Mouse (Mus musculus) kidney, embryonic 15.5 days (tissue): ENCODE measurements around the gene Abtb2. TPM values are rescaled to one million over a fixed set of nuclear protein-coding genes. Genes with fewer than 3 reads are reported as not detected.
"Not testable (repeated sequence)": the region's sequence is repeated elsewhere in the genome, so short reads cannot be mapped to it uniquely, and the experiment has no call there.

Source experiments
- ATAC-seq: fragments of 200-750 bp; cut with Nextera tagmentation; replicated peaks from 2 replicates; pipeline ENCODE4 v1.8.0; 2017; ENCODE audit warnings: moderate TSS enrichment; ENCODE audit not compliant: low FRiP score
- H3K27ac ChIP-seq: fragments of 300-500 bp; sonication (generic); 2 replicates; pipeline ENCODE4 v1.5.1; 2015; ENCODE audit warnings: mild to moderate bottlenecking, inconsistent platforms
- H3K27me3 ChIP-seq: fragments of 300-500 bp; sonication (generic); 2 replicates; pipeline ENCODE4 v1.6.1; 2015; ENCODE audit warnings: inconsistent platforms
- H3K36me3 ChIP-seq: fragments of 300-500 bp; sonication (generic); 2 replicates; pipeline ENCODE4 v1.6.1; 2015; ENCODE audit warnings: inconsistent platforms
- H3K4me1 ChIP-seq: fragments of 300-500 bp; sonication (generic); 2 replicates; pipeline ENCODE4 v1.6.1; 2015; ENCODE audit warnings: inconsistent platforms
- H3K4me2 ChIP-seq: fragments of 300-500 bp; sonication (generic); 2 replicates; pipeline ENCODE4 v1.6.1; 2015; ENCODE audit warnings: moderate library complexity, mild to moderate bottlenecking, inconsistent platforms
- H3K4me3 ChIP-seq: fragments of 300-500 bp; sonication (generic); replicated peaks from 2 replicates; pipeline ENCODE4 v1.5.1; 2015; ENCODE audit warnings: mild to moderate bottlenecking, inconsistent platforms
- H3K9ac ChIP-seq: fragments of 300-500 bp; sonication (generic); 2 replicates; pipeline ENCODE4 v1.6.1; 2015; ENCODE audit warnings: mild to moderate bottlenecking, inconsistent platforms
- H3K9me3 ChIP-seq: fragments of 300-500 bp; sonication (generic); replicated peaks from 2 replicates; pipeline ENCODE4 v1.6.1; 2016; ENCODE audit warnings: inconsistent platforms
- WGBS: fragments of 180-500 bp; shearing (Covaris S2); methylation state at CpG from one replicate; pipeline ENCODE4 v1.1.7; 2015; ENCODE audit warnings: mixed read lengths; 5-methylcytosine and 5-hydroxymethylcytosine counted together
- polyA plus RNA-seq: library from polyadenylated mRNA; unstranded; fragments of >200 nt; fragmentation: Nextera tagmentation; extraction: Ambion mirVana; gene quantifications from 2 replicates; pipeline ENCODE4 v1.2.1, GENCODE M21; 2015

Abtb2 gene
- polyA plus RNA-seq = 7.7 and 8.4 TPM in 2 replicates

- H3K9me3 ChIP-seq = no peaks in the 10 kb centered on the region
- ATAC-seq = peak; percentile 96
- no peaks in the 10 kb centered on the region for H3K36me3 ChIP-seq
- H3K27me3 ChIP-seq = peaks cover 32% of the 10 kb centered on the region
- H3K4me3 ChIP-seq = peak within 1 kb of the TSS; percentile 69
- peak within 1 kb of the TSS; percentile 54 for H3K9ac ChIP-seq
- peak within 1 kb of the TSS; percentile 93 for H3K4me2 ChIP-seq
- H3K27ac ChIP-seq = peak within 1 kb of the TSS; percentile 88
- under 1% methylated on average over 34 of the region's 34 CpGs for WGBS
- peaks cover 41% of the 10 kb centered on the region for H3K4me1 ChIP-seq
Measured at GRCm38 (mm10) chr2:103565732-103566422, at the start of gene Abtb2. TSS of gene Abtb2 (plus strand) at chr2:103566310.

- Histone ChIP-seq H3K4me1 (no peaks in the 10 kb centered on the region), H3K27me3 (no peaks in the 10 kb centered on the region), H3K9ac (no peak overlapping the region), H3K27ac (no peak overlapping the region), H3K4me3 (no peak overlapping the region), H3K4me2 (no peak overlapping the region), H3K36me3 (no peaks in the 10 kb centered on the region), H3K9me3 (no peaks in the 10 kb centered on the region)
- no peak for ATAC-seq
- WGBS = 75% methylated on average over 1 of the region's 1 CpGs
Measured at GRCm38 (mm10) chr2:103516472-103516871, 49.6 kb upstream of the Abtb2 start.

- 78% methylated on average over 1 of the region's 1 CpGs for WGBS
- H3K36me3 ChIP-seq = no peaks in the 10 kb centered on the region
- H3K4me2 ChIP-seq = no peak overlapping the region
- H3K9me3 ChIP-seq = no peaks in the 10 kb centered on the region
- H3K4me1 ChIP-seq = no peaks in the 10 kb centered on the region
- H3K27ac ChIP-seq = no peak overlapping the region
- ATAC-seq = no peak
- H3K27me3 ChIP-seq = no peaks in the 10 kb centered on the region
- no peak overlapping the region for H3K9ac ChIP-seq
- H3K4me3 ChIP-seq = no peak overlapping the region
Measured at GRCm38 (mm10) chr2:103525596-103525995, 40.5 kb upstream of the Abtb2 start.

GRCm38 (mm10) chr2:103547132-103547531 is 19.0 kb upstream of the Abtb2 start:
- no peak overlapping the region for H3K4me2 ChIP-seq
- 3% methylated on average over 2 of the region's 2 CpGs for WGBS

GRCm38 (mm10) chr2:103550301-103550700 is 15.8 kb upstream of the Abtb2 start:
- H3K4me1 ChIP-seq, H3K9me3 ChIP-seq, H3K9ac ChIP-seq, ATAC-seq, H3K4me2 ChIP-seq, H3K36me3 ChIP-seq, H3K27ac ChIP-seq, H3K4me3 ChIP-seq, H3K27me3 ChIP-seq: not testable (repeated sequence)
- 85% methylated on average over 2 of the region's 2 CpGs for whole genome bisulfite sequencing

More at GRCm38 (mm10) chr2:103547132-103547531, 19.0 kb upstream of the Abtb2 start:
- no peak for ATAC-seq
- H3K4me3 ChIP-seq = no peak overlapping the region
- H3K9me3 ChIP-seq = no peaks in the 10 kb centered on the region
- H3K27ac ChIP-seq = no peak overlapping the region
- H3K36me3 ChIP-seq = no peaks in the 10 kb centered on the region
- no peak overlapping the region for H3K9ac ChIP-seq
- H3K4me1 ChIP-seq = no peaks in the 10 kb centered on the region
- H3K27me3 ChIP-seq = no peaks in the 10 kb centered on the region

- WGBS = 69% methylated on average over 2 of the region's 2 CpGs
- H3K27ac ChIP-seq = no peak overlapping the region
- no peaks in the 10 kb centered on the region for H3K36me3 ChIP-seq
- no peaks in the 10 kb centered on the region for H3K27me3 ChIP-seq
- H3K9me3 ChIP-seq = no peaks in the 10 kb centered on the region
- ATAC-seq = no peak
- H3K9ac ChIP-seq = no peak overlapping the region
- H3K4me3 ChIP-seq = no peak overlapping the region
- no peak overlapping the region for H3K4me2 ChIP-seq
- H3K4me1 ChIP-seq = no peaks in the 10 kb centered on the region
Measured at GRCm38 (mm10) chr2:103554041-103554440, 12.1 kb upstream of the Abtb2 start.

- H3K4me3 ChIP-seq = no peak overlapping the region
- no peaks in the 10 kb centered on the region for H3K36me3 ChIP-seq
- H3K27ac ChIP-seq = no peak overlapping the region
- H3K9me3 ChIP-seq = no peaks in the 10 kb centered on the region
- WGBS = 62% methylated on average over 10 of the region's 10 CpGs
- no peak for ATAC-seq
- no peak overlapping the region for H3K4me2 ChIP-seq
- H3K9ac ChIP-seq = no peak overlapping the region
- no peaks in the 10 kb centered on the region for H3K27me3 ChIP-seq
- no peaks in the 10 kb centered on the region for H3K4me1 ChIP-seq
Measured at GRCm38 (mm10) chr2:103556125-103556877, 9.8 kb upstream of the Abtb2 start.

GRCm38 (mm10) chr2:103560955-103561354 is 5.2 kb upstream of the Abtb2 start:
- Histone ChIP-seq H3K9ac (no peak overlapping the region), H3K4me1 (peaks cover 11% of the 10 kb centered on the region), H3K27ac (no peak overlapping the region), H3K4me3 (no peak overlapping the region), H3K4me2 (no peak overlapping the region), H3K27me3 (peaks cover 25% of the 10 kb centered on the region), H3K36me3 (no peaks in the 10 kb centered on the region), H3K9me3 (no peaks in the 10 kb centered on the region)
- WGBS = 71% methylated on average over 4 of the region's 4 CpGs
- no peak for ATAC-seq

GRCm38 (mm10) chr2:103564427-103565023 is 1.6 kb upstream of the Abtb2 start:
- Histone ChIP-seq H3K4me2 (peak overlapping the region; percentile 93), H3K4me3 (peak overlapping the region; percentile 69), H3K36me3 (no peaks in the 10 kb centered on the region), H3K27ac (no peak overlapping the region), H3K9ac (no peak overlapping the region), H3K9me3 (no peaks in the 10 kb centered on the region), H3K4me1 (peaks cover 41% of the 10 kb centered on the region), H3K27me3 (peaks cover 32% of the 10 kb centered on the region)
- no peak for ATAC-seq
- WGBS = 16% methylated on average over 8 of the region's 8 CpGs

GRCm38 (mm10) chr2:103565171-103565591 is 929 bp upstream of the Abtb2 start:
- H3K36me3 ChIP-seq = no peaks in the 10 kb centered on the region
- H3K9ac ChIP-seq = peak overlapping the region; percentile 40
- H3K4me1 ChIP-seq = peaks cover 41% of the 10 kb centered on the region
- peak overlapping the region; percentile 93 for H3K4me2 ChIP-seq
- peaks cover 32% of the 10 kb centered on the region for H3K27me3 ChIP-seq
- under 1% methylated on average over 22 of the region's 22 CpGs for WGBS
- no peaks in the 10 kb centered on the region for H3K9me3 ChIP-seq
- 0 out of 2 replicates have a peak, but pooled peaks have one; percentile 12 for ATAC-seq
- no peak overlapping the region for H3K27ac ChIP-seq
- H3K4me3 ChIP-seq = peak overlapping the region; percentile 69

- Histone ChIP-seq H3K4me2 (peak overlapping the region; percentile 93), H3K9me3 (no peaks in the 10 kb centered on the region), H3K9ac (peak overlapping the region; percentile 54), H3K27me3 (peaks cover 32% of the 10 kb centered on the region), H3K27ac (peak overlapping the region; percentile 88), H3K4me1 (peaks cover 41% of the 10 kb centered on the region), H3K36me3 (no peaks in the 10 kb centered on the region), H3K4me3 (peak overlapping the region; percentile 69)
- ATAC-seq = peak; percentile 73
- under 1% methylated on average over 40 of the region's 40 CpGs for WGBS
Measured at GRCm38 (mm10) chr2:103566423-103566712, 258 bp downstream of the Abtb2 start.
